ENCODE assay signal across 8 mouse cellular contexts in the genomic region with DNA sequence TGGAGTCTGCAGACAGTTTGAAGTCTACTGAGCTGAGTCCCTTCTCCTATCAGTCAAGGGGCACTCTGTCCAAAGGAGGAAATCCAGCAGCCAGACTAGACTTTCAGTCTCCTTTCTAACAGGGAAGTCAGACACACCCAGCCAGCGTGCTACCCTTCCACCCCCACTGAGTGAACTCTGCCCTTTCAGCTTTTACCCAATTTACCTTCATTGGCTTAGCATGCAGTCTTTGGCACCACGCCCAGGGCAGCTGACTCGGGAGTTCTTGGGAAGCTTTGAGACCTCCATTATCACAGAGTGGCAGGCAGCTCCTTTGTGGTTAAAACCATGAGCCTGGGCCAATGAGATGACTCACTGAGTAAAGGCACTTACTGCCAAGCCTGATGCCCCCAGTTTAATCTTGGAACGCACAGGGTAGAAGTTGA.
DNase-seq lines count a peak whose midpoint lies in the region; ATAC-seq and TF ChIP-seq lines count a peak whose summit lies in the region.

No protein-coding gene starts in this region.

- TF ChIP-seq POLR2A in kidney, adult 2 months (IDR thresholded peaks at IDR 0.05; ENCODE audit: low read depth, low read length): no peak

- H3K27me3 ChIP-seq in kidney, adult 2 months (replicated peaks; ENCODE audit: control insufficient read depth, insufficient read depth, low read length): no peaks in the 10 kb centered on the region
- H3K27me3 ChIP-seq in liver, embryonic 12.5 days (replicated peaks): no peaks in the 10 kb centered on the region

- no peak overlapping the region for H3K4me3 ChIP-seq in kidney, adult 2 months (ENCODE audit: insufficient read depth, low read depth, low read length)
- H3K4me3 ChIP-seq in liver, embryonic 12.5 days: peak overlapping the region; percentile 29

- DNase-seq in retina, postnatal 1 day: peak; percentile 39
- DNase-seq in retina, embryonic 14.5 days (ENCODE audit: low spot score): no peak
- peak; percentile 55 for DNase-seq in brain, adult 2 months (ENCODE audit: low read depth, low spot score)
- DNase-seq in gastrocnemius, postnatal 25 days: peak; percentile 24
- peak; percentile 98 for DNase-seq in kidney, adult 2 months
- DNase-seq in ovary, postnatal 36 days (ENCODE audit: low spot score): peak; percentile 71

- TF ChIP-seq CTCF in kidney, adult 2 months (conservative IDR thresholded peaks at IDR 0.05; ENCODE audit: insufficient read depth, insufficient read length, low read depth, low read length): no peak

- no peaks in the 10 kb centered on the region for H3K36me3 ChIP-seq in kidney, adult 2 months (ENCODE audit: control insufficient read depth, insufficient read depth, low read length)
- H3K36me3 ChIP-seq in liver, embryonic 12.5 days: no peaks in the 10 kb centered on the region

- 13% methylated on average over 4 of the region's 4 CpGs for WGBS in kidney, adult 2 months
- WGBS in liver, embryonic 12.5 days (ENCODE audit: insufficient replicate concordance): 4% methylated on average over 4 of the region's 4 CpGs

- H3K4me2 ChIP-seq in liver, embryonic 12.5 days: peak overlapping the region; percentile 61

- no peaks in the 10 kb centered on the region for H3K9me3 ChIP-seq in liver, embryonic 12.5 days (replicated peaks)

- peak overlapping the region; percentile 77 for H3K27ac ChIP-seq in kidney, adult 2 months (ENCODE audit: insufficient read depth, low read depth, low read length)
- peak overlapping the region; percentile 100 for H3K27ac ChIP-seq in liver, embryonic 12.5 days

- peak; percentile 95 for ATAC-seq in liver, embryonic 12.5 days
- ATAC-seq in activated CD4-positive, CD25-positive, alpha-beta regulatory T cell, adult 4 months: no peak

- peak overlapping the region; percentile 71 for H3K9ac ChIP-seq in liver, embryonic 12.5 days

- H3K4me1 ChIP-seq in kidney, adult 2 months (ENCODE audit: control insufficient read depth, insufficient read depth, low read length): peaks cover 15% of the 10 kb centered on the region
- peaks cover 95% of the 10 kb centered on the region for H3K4me1 ChIP-seq in liver, embryonic 12.5 days
